Mouse (Mus musculus) lung, postnatal 0 days (tissue): ENCODE measurements around the gene Adora1.

ENCODE experiments used
- CTCF ChIP-seq: IDR thresholded peaks from 2 replicates; pipeline ENCODE4 v1.5.1; 2016; ENCODE audit warnings: antibody characterized with exemption, mild to moderate bottlenecking
- EP300 ChIP-seq: IDR thresholded peaks from 2 replicates; pipeline ENCODE4 v1.6.1; 2016; ENCODE audit warnings: antibody characterized with exemption, mild to moderate bottlenecking, control low read depth

DNA sequence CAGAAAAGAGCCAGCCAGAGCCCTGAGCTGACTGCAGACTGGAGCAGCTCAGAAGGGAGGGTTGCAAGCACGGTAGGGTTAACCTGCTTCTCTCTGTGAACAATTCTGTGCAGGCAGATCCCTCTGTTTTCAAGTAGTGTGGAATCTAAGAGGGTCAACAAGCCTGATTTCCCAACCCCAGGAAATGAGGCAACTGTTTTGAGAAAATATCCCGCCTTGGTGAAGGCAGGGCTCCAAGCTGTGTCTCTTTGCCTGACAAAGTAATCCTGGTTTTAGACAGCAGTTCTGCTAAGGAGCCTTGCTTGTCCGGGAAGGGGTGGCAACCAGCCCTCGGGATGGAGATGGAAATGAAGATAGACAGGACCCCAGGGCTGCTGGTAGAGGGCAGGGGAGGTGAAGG is 70.8 kb downstream of the Adora1 start:
- TF ChIP-seq CTCF: no peak
- TF ChIP-seq EP300: peak; percentile 93
